Mouse (Mus musculus) erythroblast, embryonic 14.5 days (primary cell): Measurements from ENCODE around the gene Smarca2. TPM values are rescaled to one million over a fixed set of nuclear protein-coding genes. Genes with fewer than 3 reads are reported as not detected.
A peak's percentile ranks its signal among the peaks of the same experiment; 100 is the strongest.

Source experiments
- H3K27me3 ChIP-seq: 2 replicates; pipeline ENCODE4 v1.6.1; 2012; ENCODE audit warnings: inconsistent platforms; ENCODE audit not compliant: control insufficient read depth
- H3K36me3 ChIP-seq: 2 replicates; pipeline ENCODE4 v1.6.1; 2012; ENCODE audit warnings: mild to moderate bottlenecking, inconsistent platforms; ENCODE audit not compliant: control insufficient read depth
- H3K4me1 ChIP-seq: 2 replicates; pipeline ENCODE4 v1.6.1; 2012; ENCODE audit warnings: inconsistent platforms; ENCODE audit not compliant: control insufficient read depth
- H3K4me3 ChIP-seq: replicated peaks from 2 replicates; pipeline ENCODE3; 2012; ENCODE audit warnings: moderate library complexity, mild to moderate bottlenecking, inconsistent platforms
- H3K9me3 ChIP-seq: 2 replicates; pipeline ENCODE4 v1.6.1; 2012; ENCODE audit warnings: low read length, inconsistent platforms, mixed read lengths; ENCODE audit not compliant: control insufficient read depth
- GATA1 ChIP-seq: IDR thresholded peaks from 2 replicates; pipeline ENCODE4 v1.6.1; 2012; ENCODE audit warnings: low read length, inconsistent platforms, mixed read lengths
- TAL1 ChIP-seq: IDR thresholded peaks from 3 replicates; pipeline ENCODE4 v1.6.1; 2012; ENCODE audit warnings: low read length, inconsistent platforms, mixed read lengths
- polyA plus RNA-seq: library from polyadenylated mRNA; stranded (reverse); fragments of >175 nt; gene quantifications from 2 replicates; pipeline ENCODE4 v1.2.3, GENCODE M21; 2012

Gene Smarca2
- polyA plus RNA-seq = 0.03 and 0.08 TPM in 2 replicates

- peak within 1 kb of the TSS; percentile 64 for H3K4me3 ChIP-seq
- no peaks in the 10 kb centered on the region for H3K36me3 ChIP-seq
- TF ChIP-seq TAL1 (no peak), GATA1 (no peak)
- peaks cover 22% of the 10 kb centered on the region for H3K4me1 ChIP-seq
- no peaks in the 10 kb centered on the region; the same call in 1 of the 2 replicates for H3K9me3 ChIP-seq
- peaks cover 83% of the 10 kb centered on the region for H3K27me3 ChIP-seq
These were observed at the start of gene Smarca2 for GRCm38 (mm10) chr19:26604755-26605300. Gene Smarca2 (plus strand): TSS chr19:26605050.

DNA sequence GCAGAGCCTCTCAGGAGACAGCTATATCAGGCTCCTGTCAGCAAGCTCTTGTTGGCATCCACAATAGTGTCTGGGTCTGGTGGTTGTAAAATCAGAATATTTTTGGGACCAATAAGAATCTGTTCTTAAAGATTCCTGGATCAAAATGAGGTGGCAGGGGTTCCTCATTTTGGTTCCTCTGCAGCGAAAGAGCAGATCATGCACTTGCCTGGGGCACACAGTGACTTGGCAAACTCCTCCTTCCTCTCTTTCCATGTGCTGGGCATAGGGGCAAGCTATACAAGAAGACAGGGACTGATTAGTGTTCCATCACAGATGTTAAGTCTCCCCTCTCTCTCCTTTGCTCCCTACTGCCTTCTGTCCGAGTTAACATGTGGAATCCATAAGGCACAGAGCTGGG is 40.0 kb upstream of the Smarca2 start:
- no peaks in the 10 kb centered on the region for H3K4me1 ChIP-seq
- H3K9me3 ChIP-seq = no peaks in the 10 kb centered on the region
- H3K4me3 ChIP-seq = no peak overlapping the region
- no peaks in the 10 kb centered on the region for H3K27me3 ChIP-seq
- TF ChIP-seq GATA1 = no peak
- no peak for TF ChIP-seq TAL1
- no peaks in the 10 kb centered on the region for H3K36me3 ChIP-seq

DNA sequence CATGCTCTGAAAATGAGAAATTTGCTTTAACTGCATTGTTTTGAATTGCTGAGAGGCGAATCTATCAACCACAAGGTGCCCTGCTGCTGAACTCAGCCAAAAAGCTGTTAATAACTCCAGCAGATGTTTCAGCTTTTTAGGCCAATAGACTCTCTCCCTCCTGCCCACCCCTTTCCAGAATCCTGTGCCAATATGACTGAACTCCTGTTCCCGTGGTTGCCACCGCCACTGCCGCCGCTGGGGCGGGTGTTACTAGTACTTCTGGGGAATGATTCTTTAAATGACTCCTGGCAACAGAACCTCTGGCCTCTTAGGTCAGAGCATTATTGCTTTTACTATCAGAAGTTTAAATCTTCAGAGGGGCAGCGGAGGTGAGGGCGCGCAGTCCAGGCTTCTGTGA is 38.7 kb upstream of the Smarca2 start:
- Histone ChIP-seq H3K27me3 (no peaks in the 10 kb centered on the region), H3K9me3 (no peaks in the 10 kb centered on the region), H3K36me3 (no peaks in the 10 kb centered on the region), H3K4me1 (no peaks in the 10 kb centered on the region), H3K4me3 (no peak overlapping the region)
- TF ChIP-seq TAL1 (no peak), GATA1 (no peak)

DNA sequence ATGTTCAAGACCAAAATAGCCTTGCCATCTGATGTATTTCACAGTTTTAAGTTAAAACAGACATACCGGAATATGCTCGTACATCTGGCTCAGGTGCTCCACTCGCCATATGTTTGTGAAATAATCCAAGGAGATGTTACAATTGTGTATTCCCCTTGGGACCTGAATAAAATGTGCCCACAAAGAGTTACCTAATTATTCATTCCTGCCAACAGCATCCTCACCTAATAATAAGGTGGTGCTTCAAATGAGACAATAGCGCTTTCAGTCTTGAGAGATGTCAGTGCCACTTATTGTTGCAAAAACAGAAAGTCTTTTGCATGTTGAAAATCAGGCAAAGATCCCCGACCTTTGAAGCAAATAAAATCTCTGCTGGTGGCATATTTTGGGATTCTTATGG is 36.6 kb upstream of the Smarca2 start:
- no peak for TF ChIP-seq GATA1
- TF ChIP-seq TAL1 = no peak
- H3K27me3 ChIP-seq = no peaks in the 10 kb centered on the region
- H3K36me3 ChIP-seq = no peaks in the 10 kb centered on the region
- H3K9me3 ChIP-seq = no peaks in the 10 kb centered on the region
- H3K4me3 ChIP-seq = no peak overlapping the region
- H3K4me1 ChIP-seq = no peaks in the 10 kb centered on the region

DNA sequence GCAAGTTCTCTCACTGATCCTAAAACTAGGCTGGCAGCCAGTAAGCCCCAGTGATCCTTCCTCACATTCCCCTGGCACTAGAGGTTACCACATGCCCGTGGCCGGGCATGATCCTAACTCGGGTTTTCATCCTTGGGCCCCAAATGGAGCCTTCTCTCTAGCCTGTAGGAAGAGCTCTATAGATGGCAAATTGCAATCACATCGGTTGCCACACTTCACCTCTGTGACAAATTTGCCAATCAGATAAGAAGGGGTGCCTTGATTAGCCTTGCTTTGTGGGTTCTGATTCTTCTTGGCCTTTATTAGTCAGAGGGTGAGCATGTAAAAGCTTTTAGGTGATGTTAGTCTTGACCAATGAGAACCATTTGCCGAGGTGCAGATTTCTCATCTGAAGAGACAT is 35.9 kb upstream of the Smarca2 start:
- Histone ChIP-seq H3K4me3 (no peak overlapping the region), H3K36me3 (no peaks in the 10 kb centered on the region), H3K4me1 (no peaks in the 10 kb centered on the region), H3K9me3 (no peaks in the 10 kb centered on the region), H3K27me3 (no peaks in the 10 kb centered on the region)
- TF ChIP-seq TAL1 (no peak), GATA1 (no peak)

DNA sequence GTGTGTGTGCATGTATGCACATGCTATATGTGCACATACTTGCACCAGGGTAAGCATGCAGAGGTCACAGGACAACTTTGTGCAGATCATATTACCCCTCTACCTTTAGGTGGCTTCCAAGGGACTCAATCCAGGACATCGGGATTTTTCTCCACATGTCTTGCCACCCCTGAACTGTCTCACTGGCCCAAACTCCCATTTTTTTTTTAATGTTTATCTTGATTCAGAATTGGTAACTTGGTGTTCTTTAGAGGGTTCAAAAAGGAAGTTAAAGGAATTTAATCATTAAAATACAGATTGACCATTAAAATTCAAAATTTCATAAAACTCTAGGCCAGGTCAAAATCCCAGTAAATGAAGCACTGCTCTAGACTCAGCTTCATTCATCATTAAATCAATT is 35.4 kb upstream of the Smarca2 start:
- Histone ChIP-seq H3K4me3 (no peak overlapping the region), H3K36me3 (no peaks in the 10 kb centered on the region), H3K27me3 (no peaks in the 10 kb centered on the region), H3K9me3 (no peaks in the 10 kb centered on the region), H3K4me1 (no peaks in the 10 kb centered on the region)
- no peak for TF ChIP-seq GATA1
- TF ChIP-seq TAL1 = no peak

DNA sequence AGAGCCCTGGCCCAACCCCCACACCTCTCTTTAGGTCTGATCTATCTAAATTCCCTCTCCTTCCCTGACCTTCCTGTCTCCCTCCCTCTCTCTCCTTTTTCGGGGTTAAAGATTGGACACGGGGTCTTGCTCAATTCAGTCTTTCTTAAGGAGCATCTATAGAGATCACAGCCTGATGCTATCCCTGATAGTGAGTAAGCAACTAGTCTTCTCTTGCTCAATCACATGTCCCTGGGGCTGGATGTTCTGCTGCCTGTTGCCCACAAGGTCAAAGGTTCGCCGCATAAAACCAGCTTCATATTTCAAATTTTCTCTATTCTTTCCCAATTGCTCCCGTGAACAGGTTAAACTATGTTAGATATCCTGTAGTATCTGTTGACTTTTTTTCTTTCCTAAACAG is 25.2 kb upstream of the Smarca2 start:
- H3K4me1 ChIP-seq = no peaks in the 10 kb centered on the region
- no peak overlapping the region for H3K4me3 ChIP-seq
- no peaks in the 10 kb centered on the region for H3K36me3 ChIP-seq
- TF ChIP-seq TAL1 (no peak), GATA1 (no peak)
- no peaks in the 10 kb centered on the region for H3K9me3 ChIP-seq
- no peaks in the 10 kb centered on the region for H3K27me3 ChIP-seq

DNA sequence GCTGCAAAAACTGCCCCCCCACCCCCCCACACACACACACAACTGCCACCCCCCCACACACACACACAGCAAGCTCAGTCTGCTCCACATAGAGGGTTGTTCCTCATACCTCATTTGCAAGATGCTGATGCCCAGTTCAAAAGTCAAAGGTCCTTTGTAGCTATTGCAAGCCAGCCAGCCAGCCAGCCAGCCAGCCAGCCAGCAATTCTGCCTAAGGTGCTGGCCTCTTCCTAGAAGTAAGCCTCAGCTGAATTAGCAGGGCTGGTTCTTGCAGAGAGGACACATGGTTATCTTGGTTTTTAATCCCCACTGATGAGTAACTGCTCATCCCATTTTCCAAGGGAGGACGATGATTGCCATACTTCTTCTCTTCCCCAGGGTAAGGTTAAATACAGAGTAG is 24.8 kb upstream of the Smarca2 start:
- Histone ChIP-seq H3K9me3 (no peaks in the 10 kb centered on the region), H3K36me3 (no peaks in the 10 kb centered on the region), H3K27me3 (no peaks in the 10 kb centered on the region), H3K4me3 (no peak overlapping the region), H3K4me1 (no peaks in the 10 kb centered on the region)
- TF ChIP-seq TAL1 = no peak
- TF ChIP-seq GATA1 = no peak

DNA sequence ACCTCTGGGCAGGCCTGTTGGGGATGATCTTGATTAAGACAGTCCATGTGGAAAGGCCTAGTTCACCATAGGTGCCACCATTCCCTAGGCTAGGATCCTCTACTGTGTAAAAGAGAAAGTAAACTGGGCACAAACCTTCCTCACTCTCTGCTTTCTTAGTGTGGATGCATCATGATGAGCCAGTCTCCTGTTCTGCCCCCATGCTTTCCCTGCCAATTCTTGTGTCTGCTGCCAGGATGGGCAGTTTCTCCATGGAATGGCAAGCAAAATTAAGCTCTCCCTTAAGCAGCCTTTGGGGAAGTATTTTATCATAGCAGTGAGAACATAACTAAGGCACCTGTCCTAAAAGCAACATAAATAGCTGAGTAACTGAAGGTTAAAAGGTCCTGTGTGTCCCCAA is 10.2 kb upstream of the Smarca2 start:
- Histone ChIP-seq H3K4me3 (no peak overlapping the region), H3K9me3 (no peaks in the 10 kb centered on the region), H3K4me1 (no peaks in the 10 kb centered on the region), H3K27me3 (no peaks in the 10 kb centered on the region), H3K36me3 (no peaks in the 10 kb centered on the region)
- TF ChIP-seq TAL1 (no peak), GATA1 (no peak)

GRCm38 (mm10) chr19:26601459-26601858 is 3.4 kb upstream of the Smarca2 start:
- Histone ChIP-seq H3K27me3 (peaks cover 54% of the 10 kb centered on the region), H3K4me1 (peaks cover 15% of the 10 kb centered on the region), H3K4me3 (no peak overlapping the region), H3K9me3 (no peaks in the 10 kb centered on the region; the same call in 1 of the 2 replicates), H3K36me3 (no peaks in the 10 kb centered on the region)
- TF ChIP-seq TAL1 (no peak), GATA1 (no peak)
